Mouse (Mus musculus) splenic B cell, adult 2 months (primary cell): ENCODE results near the gene Ifitm6.
"Not testable (repeated sequence)": the region's sequence is repeated elsewhere in the genome, so short reads cannot be mapped to it uniquely, and the experiment has no call there.

Source experiments
- DNase-seq: peaks from one replicate; pipeline ENCODE4 v3.0.0-alpha.2; 2011; ENCODE audit warnings: low read depth, low spot score
- H3K27me3 ChIP-seq: 2 replicates; pipeline ENCODE4 v1.6.1; 2012; ENCODE audit warnings: mild to moderate bottlenecking, low read length, moderate library complexity, mixed read lengths; ENCODE audit not compliant: control insufficient read depth, poor library complexity, insufficient read depth, severe bottlenecking
- H3K36me3 ChIP-seq: 2 replicates; pipeline ENCODE4 v1.6.1; 2012; ENCODE audit warnings: mild to moderate bottlenecking, low read length, moderate library complexity, mixed read lengths; ENCODE audit not compliant: control insufficient read depth, poor library complexity, insufficient read depth, severe bottlenecking

Ifitm6 gene

GRCm38 (mm10) chr7:141017824-141018223 lies at the start of gene Ifitm6:
Gene Ifitm6, minus strand, starts transcription at chr7:141017924.
- H3K36me3 ChIP-seq, H3K27me3 ChIP-seq, DNase-seq: not testable (repeated sequence)

- Histone ChIP-seq H3K27me3 (no peaks in the 10 kb centered on the region), H3K36me3 (no peaks in the 10 kb centered on the region)
- DNase-seq = no peak
These were observed 46.9 kb upstream of the Ifitm6 start for GRCm38 (mm10) chr7:141064576-141064975.

DNA sequence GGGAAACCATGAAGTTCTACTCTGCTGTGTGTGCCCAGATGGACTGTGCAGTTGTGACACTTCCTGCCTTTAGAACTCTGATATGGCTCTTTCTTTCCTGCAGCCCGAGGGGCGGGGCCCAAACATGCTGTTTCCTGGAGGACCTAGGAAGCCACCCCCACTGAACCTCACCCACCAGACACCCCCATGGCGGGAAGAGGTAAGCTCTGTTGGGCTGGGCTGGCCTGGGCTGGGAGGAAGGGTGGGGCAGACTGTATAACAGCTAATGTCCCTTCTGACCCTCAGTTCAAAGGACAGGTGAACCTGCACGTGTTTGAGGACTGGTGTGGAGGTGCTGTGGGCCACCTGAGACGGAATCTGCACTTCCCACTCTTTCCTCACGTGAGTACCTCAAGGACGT lies 46.5 kb upstream of the Ifitm6 start:
- Histone ChIP-seq H3K36me3 (no peaks in the 10 kb centered on the region), H3K27me3 (no peaks in the 10 kb centered on the region)
- no peak for DNase-seq

- DNase-seq = no peak
- Histone ChIP-seq H3K36me3 (no peaks in the 10 kb centered on the region), H3K27me3 (no peaks in the 10 kb centered on the region)
These were observed 45.6 kb upstream of the Ifitm6 start for GRCm38 (mm10) chr7:141063353-141063752.

- no peaks in the 10 kb centered on the region for H3K27me3 ChIP-seq
- no peaks in the 10 kb centered on the region for H3K36me3 ChIP-seq
- no peak for DNase-seq
These were observed 44.8 kb upstream of the Ifitm6 start for GRCm38 (mm10) chr7:141062525-141062924.

GRCm38 (mm10) chr7:141061269-141061692 lies 43.6 kb upstream of the Ifitm6 start:
- no peak for DNase-seq
- Histone ChIP-seq H3K27me3 (no peaks in the 10 kb centered on the region), H3K36me3 (no peaks in the 10 kb centered on the region)

DNA sequence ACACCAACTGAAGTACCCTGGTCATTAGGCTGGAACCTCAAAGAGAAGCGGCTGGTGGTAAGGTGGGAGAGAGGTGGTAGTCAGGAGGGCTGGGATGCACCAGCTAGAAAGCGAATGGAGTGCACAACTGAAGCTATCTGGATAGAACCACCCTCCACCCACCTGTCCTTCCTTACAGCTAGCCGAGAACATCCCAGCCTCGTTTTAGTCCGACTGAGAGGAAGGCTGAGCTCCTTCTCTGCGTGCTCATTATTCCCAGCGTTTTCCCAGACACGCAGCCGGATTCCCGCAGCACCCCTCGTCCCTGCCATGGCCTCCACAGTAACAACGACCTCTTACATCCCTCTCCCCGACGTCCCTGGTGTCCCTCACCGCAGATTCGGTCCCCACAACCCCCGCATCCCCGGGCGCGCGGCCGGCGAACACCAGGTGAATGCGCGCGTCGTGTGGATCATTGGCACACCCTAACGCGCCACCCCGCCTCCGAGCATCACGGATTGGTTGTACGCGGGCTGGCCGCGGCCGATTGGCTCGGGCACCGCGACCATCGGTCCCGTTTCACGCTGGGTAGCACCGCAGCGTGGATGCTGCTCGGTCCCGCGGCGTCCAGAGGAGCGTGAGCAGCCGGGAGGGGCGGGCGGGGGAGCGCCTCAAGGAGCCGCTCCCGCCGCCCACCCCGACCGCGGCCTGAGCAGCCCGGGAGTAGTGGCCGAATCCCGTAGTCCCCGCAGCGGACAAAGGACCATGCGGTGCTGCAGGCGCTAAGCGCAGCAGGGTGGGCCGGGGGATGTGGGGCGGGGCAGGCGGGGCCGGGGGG lies 42.9 kb upstream of the Ifitm6 start, which contains the start of gene B4galnt4:
TSS of gene B4galnt4 (plus strand) at position 679 of the 817 bp plus-strand sequence.
- Histone ChIP-seq H3K36me3 (no peaks in the 10 kb centered on the region), H3K27me3 (no peaks in the 10 kb centered on the region)
- peak; percentile 25 for DNase-seq

DNA sequence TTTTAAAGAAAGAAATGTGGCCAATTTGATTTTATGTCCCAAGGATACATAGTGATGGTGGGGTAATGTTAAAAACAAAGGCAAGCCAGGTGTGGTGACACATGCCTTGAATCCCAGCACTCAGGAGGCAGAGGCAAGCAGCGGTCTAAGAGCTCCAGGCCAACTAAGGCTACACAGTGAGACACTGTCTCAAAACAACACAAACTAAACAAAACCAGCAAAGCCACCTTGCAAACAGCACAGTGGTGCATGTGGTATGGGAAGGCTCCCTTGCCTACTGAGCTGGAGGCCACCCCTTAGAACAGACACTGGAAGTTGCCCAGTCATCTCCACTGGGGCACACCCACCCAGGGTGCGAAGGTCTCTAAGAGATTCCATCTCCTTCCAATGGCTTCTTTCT lies 42.2 kb upstream of the Ifitm6 start:
- Histone ChIP-seq H3K27me3 (no peaks in the 10 kb centered on the region), H3K36me3 (no peaks in the 10 kb centered on the region)
- no peak for DNase-seq

DNA sequence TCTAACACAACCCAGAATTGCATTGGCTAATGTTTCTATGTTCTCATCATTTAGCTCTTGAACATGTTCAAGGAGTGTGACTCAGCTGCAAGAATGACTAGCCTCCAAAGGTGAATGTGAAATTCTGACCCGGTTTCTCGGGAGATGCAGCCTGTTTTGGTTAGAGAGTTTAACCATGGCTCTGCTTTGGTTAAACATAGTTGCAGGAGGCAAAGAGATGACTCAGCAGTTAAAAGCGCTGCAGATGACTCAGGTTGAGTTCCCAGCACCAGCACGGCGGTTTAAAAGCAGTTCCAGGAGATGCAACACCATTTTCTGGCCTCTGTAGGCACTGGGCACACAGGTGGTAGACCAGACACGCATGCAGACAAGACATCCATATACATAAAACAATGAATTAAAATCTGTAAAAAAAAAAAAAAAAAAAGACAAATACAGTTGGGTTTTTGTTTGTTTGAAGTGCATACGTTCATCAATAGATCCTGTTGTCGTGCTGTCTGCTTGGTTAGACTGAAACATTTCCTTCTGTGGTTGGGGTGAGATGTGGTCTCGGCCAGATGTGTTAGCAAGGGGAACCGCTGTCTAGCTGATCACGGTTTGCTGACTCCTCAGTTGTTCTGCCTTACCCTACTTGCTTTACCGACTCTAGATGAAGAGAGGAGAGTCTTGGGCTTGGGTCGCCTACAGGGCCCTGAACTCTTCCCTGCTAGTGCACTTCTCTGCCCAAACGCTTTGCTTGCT lies 41.0 kb upstream of the Ifitm6 start:
- H3K27me3 ChIP-seq = no peaks in the 10 kb centered on the region
- no peaks in the 10 kb centered on the region for H3K36me3 ChIP-seq
- DNase-seq = peak; percentile 35

DNA sequence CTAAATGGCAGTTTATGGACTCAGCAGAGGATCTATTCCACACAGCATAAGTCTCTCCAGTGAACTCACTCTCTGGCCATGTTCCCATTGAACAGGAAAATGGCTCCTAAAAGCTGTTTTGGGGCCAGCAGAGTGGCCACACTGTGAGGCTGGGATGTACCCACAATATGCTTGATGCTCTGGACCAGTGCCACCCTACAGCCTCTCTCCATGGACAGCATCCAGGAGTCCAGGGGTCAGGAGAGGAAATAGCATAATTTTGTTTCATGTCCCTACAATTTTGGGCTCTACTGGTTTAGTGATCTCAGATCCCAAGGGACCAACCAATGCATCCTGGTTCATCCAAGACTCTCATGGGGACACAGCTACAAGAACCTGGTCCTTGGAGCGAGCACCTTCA lies 39.8 kb upstream of the Ifitm6 start:
- Histone ChIP-seq H3K36me3 (no peaks in the 10 kb centered on the region), H3K27me3 (no peaks in the 10 kb centered on the region)
- no peak for DNase-seq

GRCm38 (mm10) chr7:141056976-141057375 lies 39.3 kb upstream of the Ifitm6 start:
- DNase-seq = peak; percentile 36
- Histone ChIP-seq H3K36me3 (no peaks in the 10 kb centered on the region), H3K27me3 (no peaks in the 10 kb centered on the region)

DNA sequence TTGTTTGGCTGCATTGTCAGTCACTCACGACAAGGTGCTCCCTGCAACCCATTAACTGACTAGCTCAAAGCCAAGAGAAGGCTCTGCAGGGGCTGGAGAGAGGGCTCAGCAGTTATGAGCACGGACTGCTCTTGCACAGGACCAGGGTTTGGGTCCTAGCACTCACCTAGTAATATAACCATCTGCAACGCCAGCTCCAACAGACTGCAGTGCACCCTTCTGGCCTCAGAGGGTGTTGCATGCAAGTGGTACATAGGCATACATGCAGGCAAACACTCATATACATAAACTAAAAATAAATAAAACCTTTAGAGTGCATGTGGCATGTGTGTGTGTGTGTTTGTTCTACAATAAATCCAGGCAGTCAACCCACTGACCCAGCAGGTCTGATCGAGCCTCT lies 38.1 kb upstream of the Ifitm6 start:
- H3K36me3 ChIP-seq = no peaks in the 10 kb centered on the region
- H3K27me3 ChIP-seq = no peaks in the 10 kb centered on the region
- no peak for DNase-seq

DNA sequence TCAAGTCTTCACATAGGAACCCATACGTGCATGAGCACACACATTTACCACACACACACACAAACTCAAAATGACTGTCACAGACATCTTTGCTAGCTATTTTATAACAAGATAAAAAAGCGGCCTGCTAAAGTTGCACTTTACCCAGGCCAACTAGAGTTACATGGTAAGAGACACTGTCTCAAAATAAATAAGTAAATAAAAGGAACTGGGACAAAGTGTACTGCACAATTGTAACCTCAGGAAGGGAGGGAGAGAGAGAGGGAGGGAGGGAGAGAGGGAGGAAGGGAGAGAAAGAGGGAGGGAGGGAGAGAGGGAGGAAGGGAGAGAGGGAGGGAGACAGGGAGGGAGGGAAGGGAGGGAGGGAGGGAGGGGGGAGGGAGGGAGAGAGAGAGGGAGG lies 34.7 kb upstream of the Ifitm6 start:
- Histone ChIP-seq H3K36me3 (no peaks in the 10 kb centered on the region), H3K27me3 (no peaks in the 10 kb centered on the region)
- no peak for DNase-seq

GRCm38 (mm10) chr7:141052016-141052415 lies 34.3 kb upstream of the Ifitm6 start:
- H3K36me3 ChIP-seq = no peaks in the 10 kb centered on the region
- H3K27me3 ChIP-seq = no peaks in the 10 kb centered on the region
- no peak for DNase-seq

DNA sequence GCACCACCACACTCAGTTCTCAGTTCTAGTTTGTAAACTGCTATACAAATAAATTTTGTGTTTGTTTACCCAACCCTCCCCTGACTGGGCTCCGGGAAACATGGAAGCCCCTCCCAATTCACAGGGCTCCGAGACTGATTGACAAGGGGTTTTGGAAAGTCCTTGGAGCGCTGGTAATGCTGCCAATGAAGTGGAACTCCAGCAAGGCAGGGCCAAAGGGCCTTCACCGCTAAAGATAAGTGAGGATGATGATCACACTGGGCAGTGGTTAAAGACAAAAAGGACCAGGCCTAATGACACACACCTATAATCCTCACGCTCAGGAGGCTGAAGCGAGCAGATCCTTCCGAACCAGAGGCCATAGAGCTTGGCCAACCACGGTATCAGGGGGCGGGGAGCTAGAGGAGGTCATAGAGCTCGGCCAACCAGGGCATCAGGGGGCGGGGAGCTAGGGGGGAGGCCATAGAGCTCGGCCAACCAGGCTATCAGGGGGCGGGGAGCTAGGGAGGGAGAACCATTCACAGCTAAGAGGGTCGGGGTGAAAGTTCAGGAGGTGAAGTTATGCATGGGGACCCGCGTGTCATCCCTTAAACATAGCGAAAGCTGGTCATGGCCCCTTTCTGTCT lies 33.4 kb upstream of the Ifitm6 start:
- Histone ChIP-seq H3K36me3 (no peaks in the 10 kb centered on the region), H3K27me3 (no peaks in the 10 kb centered on the region)
- DNase-seq = no peak
